Comparison of ENCODE assay signal across 26 mouse cellular contexts in the genomic region with DNA sequence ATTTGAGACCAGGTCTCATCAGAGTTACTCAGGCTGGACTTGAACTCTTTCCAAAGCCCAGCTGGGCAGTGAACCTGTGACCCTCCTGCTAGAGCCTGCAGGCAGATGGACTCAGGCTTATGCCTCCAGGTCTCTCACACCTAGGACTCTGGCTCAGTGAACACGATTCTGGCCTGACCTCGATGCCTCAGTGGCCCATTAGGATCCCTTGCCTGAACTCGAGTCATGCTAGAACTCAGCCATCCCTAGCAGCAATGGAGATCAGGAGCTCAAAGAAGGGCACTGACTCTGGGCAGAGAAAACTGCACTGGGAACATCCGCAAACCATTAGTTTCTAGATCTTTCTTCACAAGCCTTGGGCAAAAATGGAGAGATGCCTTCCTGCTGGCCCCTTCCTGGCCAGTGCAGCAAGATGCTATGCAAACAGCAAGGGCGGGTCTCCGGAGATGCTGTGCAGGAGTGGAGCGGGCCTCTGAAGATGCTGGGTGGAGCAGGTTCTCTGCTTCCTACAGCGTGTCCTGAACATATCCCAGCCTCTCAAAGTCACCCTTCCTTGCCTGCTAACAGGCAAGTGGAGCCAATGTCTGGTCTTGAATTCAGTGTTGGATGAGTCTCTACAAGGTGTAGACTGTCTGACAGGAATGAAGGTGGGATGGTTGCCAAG. TPM values are rescaled to one million over a fixed set of nuclear protein-coding genes. Genes with fewer than 3 reads are reported as not detected.
DNase-seq lines count a peak whose midpoint lies in the region; ATAC-seq and TF ChIP-seq lines count a peak whose summit lies in the region.
"Had no signal": no experiment of that assay in that cellular context is flagged by ENCODE, and none has a peak within 500 bp of the region (broad histone marks: within the 10 kb centered on the region; RNA-seq: fewer than 3 reads in every experiment).

No protein-coding gene starts in this region.

- H3K4me1 ChIP-seq in heart, embryonic 10.5 days = peaks cover 73% of the 10 kb centered on the region
- peaks cover 95% of the 10 kb centered on the region for H3K4me1 ChIP-seq in E14TG2a.4 (replicated peaks; ENCODE audit: low read depth, low read length)
- peaks cover 63% of the 10 kb centered on the region for H3K4me1 ChIP-seq in liver, embryonic 11.5 days (replicated peaks; ENCODE audit: control insufficient read depth, insufficient read depth, low read length)

- H3K27ac ChIP-seq in heart, embryonic 10.5 days = peak overlapping the region; percentile 87
- peak overlapping the region; percentile 97 for H3K27ac ChIP-seq in liver, embryonic 11.5 days (ENCODE audit: low read depth, low read length)
- H3K27ac ChIP-seq: midbrain, embryonic 12.5 days; neural tube, embryonic 15.5 days had no signal

- H3K27me3 ChIP-seq in heart, embryonic 10.5 days (ENCODE audit: insufficient read depth, poor library complexity, severe bottlenecking) = no peaks in the 10 kb centered on the region
- no peaks in the 10 kb centered on the region for H3K27me3 ChIP-seq in E14TG2a.4 (ENCODE audit: insufficient read depth, low read length)
- H3K27me3 ChIP-seq in liver, embryonic 11.5 days (replicated peaks; ENCODE audit: control insufficient read depth, insufficient read depth, low read length) = no peaks in the 10 kb centered on the region
- H3K27me3 ChIP-seq: forebrain, embryonic 15.5 days; hindbrain, embryonic 15.5 days; limb, embryonic 15.5 days; neural tube, embryonic 15.5 days had no signal

- no peak for TF ChIP-seq CTCF in E14TG2a.4 (conservative IDR thresholded peaks at IDR 0.05; ENCODE audit: low read length)

- no peaks in the 10 kb centered on the region for H3K9me3 ChIP-seq in heart, embryonic 10.5 days
- peaks cover 21% of the 10 kb centered on the region for H3K9me3 ChIP-seq in E14TG2a.4 (ENCODE audit: low read length)
- no peaks in the 10 kb centered on the region for H3K9me3 ChIP-seq in liver, embryonic 11.5 days (ENCODE audit: control insufficient read depth, low read length)
- H3K9me3 ChIP-seq: forebrain, embryonic 15.5 days; hindbrain, embryonic 15.5 days; limb, embryonic 15.5 days; midbrain, embryonic 12.5 days; neural tube, embryonic 15.5 days had no signal

- peak; percentile 76 for DNase-seq in heart, embryonic 10.5 days (ENCODE audit: low spot score)
- no peak for DNase-seq in heart, postnatal 14 days
- peak; percentile 36 for DNase-seq in R1 (ENCODE audit: low read depth, low spot score)
- no peak for DNase-seq in liver, embryonic 11.5 days (ENCODE audit: low spot score)
- no peak for DNase-seq in spleen, postnatal 36 days (ENCODE audit: low spot score in 2 of 2)
- no peak for DNase-seq in cerebellum, adult 9-11 months
- DNase-seq in layer of hippocampus, postnatal 25 days (ENCODE audit: extremely low spot score in 1 of 2, low spot score in 1 of 2) = no peak
- DNase-seq: adrenal gland, adult 8-10 months; B cell, adult 2 months; cerebellum, postnatal 10 days; heart, adult 18-20 months; kidney, postnatal 14 days; layer of hippocampus, adult 9-11 months; lung, postnatal 4 days; thymus, postnatal 25 days had no signal

- H3K4me2 ChIP-seq in liver, embryonic 11.5 days = 0 out of 2 replicates have a peak overlapping the region, but pooled peaks have one; percentile 6
- H3K4me2 ChIP-seq: forebrain, embryonic 15.5 days; hindbrain, embryonic 15.5 days; limb, embryonic 15.5 days; midbrain, embryonic 12.5 days; neural tube, embryonic 15.5 days had no signal

- H3K9ac ChIP-seq in liver, embryonic 11.5 days (ENCODE audit: low read depth, low read length) = no peak overlapping the region
- H3K9ac ChIP-seq: forebrain, embryonic 15.5 days; hindbrain, embryonic 15.5 days; limb, embryonic 15.5 days; midbrain, embryonic 12.5 days; neural tube, embryonic 15.5 days had no signal

- 82% methylated on average over 8 of the region's 8 CpGs for WGBS in heart, embryonic 10.5 days
- 86% methylated on average over 8 of the region's 8 CpGs for WGBS in liver, embryonic 11.5 days

- H3K4me3 ChIP-seq in heart, embryonic 10.5 days = no peak overlapping the region
- H3K4me3 ChIP-seq in E14TG2a.4 (replicated peaks; ENCODE audit: low read length) = peak overlapping the region; percentile 32; the same call in 1 of the 2 replicates
- H3K4me3 ChIP-seq in liver, embryonic 11.5 days (ENCODE audit: low read depth, low read length) = no peak overlapping the region
- H3K4me3 ChIP-seq: forebrain, embryonic 15.5 days; hindbrain, embryonic 15.5 days; limb, embryonic 15.5 days; midbrain, embryonic 12.5 days; myocyte; neural tube, embryonic 15.5 days had no signal

- H3K36me3 ChIP-seq in heart, embryonic 10.5 days = no peaks in the 10 kb centered on the region
- H3K36me3 ChIP-seq in E14TG2a.4 (ENCODE audit: insufficient read depth, low read length) = no peaks in the 10 kb centered on the region
- no peaks in the 10 kb centered on the region for H3K36me3 ChIP-seq in liver, embryonic 11.5 days (ENCODE audit: control insufficient read depth, insufficient read depth, low read length)
- H3K36me3 ChIP-seq: forebrain, embryonic 15.5 days; hindbrain, embryonic 15.5 days; limb, embryonic 15.5 days; midbrain, embryonic 12.5 days; neural tube, embryonic 15.5 days had no signal

- intact Hi-C loops in heart, postnatal 14 days (cut with DNase I) = no loop called here

- ATAC-seq in liver, embryonic 11.5 days (replicated peaks; ENCODE audit: low FRiP score) = no peak
- ATAC-seq: forebrain, embryonic 15.5 days; intestine, embryonic 16.5 days had no signal

RNA-seq across cellular contexts. Expression of gene Zdhhc19, which starts 15.9 kb away (rescaled TPM):
- polyA plus RNA-seq in heart, embryonic 10.5 days (2016; fragmentation: Nextera tagmentation; extraction: Ambion mirVana) = not detected in 2 replicates
- total RNA-seq in heart, postnatal 14 days (2021) = not detected
- polyA plus RNA-seq in liver, embryonic 11.5 days (2014; fragmentation: Nextera tagmentation; extraction: Ambion mirVana) = not detected in 2 replicates
- not detected for total RNA-seq in layer of hippocampus, postnatal 25 days (2021)
- total RNA-seq: adrenal gland, adult 8-10 months; gastrocnemius, adult 18-20 months; heart, adult 18-20 months; left cerebral cortex, postnatal 14 days had no signal
- polyA plus RNA-seq: forebrain, embryonic 15.5 days; heart, postnatal 0 days; limb, embryonic 15.5 days; midbrain, embryonic 12.5 days; myocyte; neural tube, embryonic 15.5 days had no signal

RNA-seq across cellular contexts. Expression of gene Slc51a, which starts 24.3 kb away (rescaled TPM):
- polyA plus RNA-seq in heart, embryonic 10.5 days (2016; fragmentation: Nextera tagmentation; extraction: Ambion mirVana) = 4.2 and 5.1 TPM in 2 replicates
- 1 to 10 TPM; 2.3 TPM for total RNA-seq in heart, postnatal 14 days (2021)
- 1.3 TPM in 2 replicates for polyA plus RNA-seq in liver, embryonic 11.5 days (2014; fragmentation: Nextera tagmentation; extraction: Ambion mirVana)
- not detected for total RNA-seq in layer of hippocampus, postnatal 25 days (2021)
- total RNA-seq: gastrocnemius, adult 18-20 months; left cerebral cortex, postnatal 14 days had no signal

Comparison
In these comparisons a context has a peak if more than half of its experiments do, and no peak if none do; other contexts are left out.
1. DNase-seq: peak in heart, embryonic 10.5 days (single experiment) and R1 (single experiment); none in heart, postnatal 14 days (0 of 2), liver, embryonic 11.5 days (single experiment), spleen, postnatal 36 days (0 of 2), cerebellum, adult 9-11 months (single experiment) and layer of hippocampus, postnatal 25 days (0 of 2).